In genomic region chr15:74152856-74153255, GRCm38 (mm10) we compare ENCODE assay signal across 15 mouse cellular contexts.
DNase-seq lines count a peak whose midpoint lies in the region; TF ChIP-seq lines count a peak whose summit lies in the region.
"Had no signal": no experiment of that assay in that cellular context is flagged by ENCODE, and none has a peak within 500 bp of the region (broad histone marks: within the 10 kb centered on the region; RNA-seq: fewer than 3 reads in every experiment).

No protein-coding gene starts in this region.

- H3K27ac ChIP-seq in kidney, adult 2 months (ENCODE audit: insufficient read depth, low read depth, low read length), result no peak overlapping the region
- H3K27ac ChIP-seq in MEL (ENCODE audit: control insufficient read depth, low read depth, low read length), result no peak overlapping the region
- H3K27ac ChIP-seq: embryonic facial prominence, embryonic 13.5 days; hindbrain, embryonic 13.5 days; kidney, embryonic 15.5 days; left cerebral cortex, adult 2 months; liver, embryonic 14.5 days had no signal

- no peaks in the 10 kb centered on the region for H3K36me3 ChIP-seq in kidney, adult 2 months (ENCODE audit: control insufficient read depth, insufficient read depth, low read length)
- no peaks in the 10 kb centered on the region for H3K36me3 ChIP-seq in MEL (ENCODE audit: control insufficient read depth in 1 of 2, insufficient read depth in 2 of 2, low read length in 2 of 2)
- H3K36me3 ChIP-seq: embryonic facial prominence, embryonic 13.5 days; hindbrain, embryonic 13.5 days; kidney, embryonic 15.5 days had no signal

- no peaks in the 10 kb centered on the region for H3K4me1 ChIP-seq in kidney, adult 2 months (ENCODE audit: control insufficient read depth, insufficient read depth, low read length)
- no peaks in the 10 kb centered on the region for H3K4me1 ChIP-seq in MEL (ENCODE audit: control insufficient read depth in 1 of 2, insufficient read depth in 2 of 2, low read length in 2 of 2)
- H3K4me1 ChIP-seq: embryonic facial prominence, embryonic 13.5 days had no signal

- intact Hi-C loops in gastrocnemius, postnatal 14 days (cut with DNase I; ENCODE audit: low total_unique reads), result no loop called here

- no peak for TF ChIP-seq CTCF in kidney, adult 2 months (conservative IDR thresholded peaks at IDR 0.05; ENCODE audit: insufficient read depth, insufficient read length, low read depth, low read length)
- no peak for TF ChIP-seq CTCF in MEL (IDR thresholded peaks at IDR 0.05 in 2 of 3, conservative IDR thresholded peaks at IDR 0.05 in 1 of 3; ENCODE audit: control insufficient read depth in 1 of 3, insufficient read depth in 1 of 3, low read depth in 2 of 3, low read length in 3 of 3, poor library complexity in 1 of 3, severe bottlenecking in 1 of 3)

- no peaks in the 10 kb centered on the region for H3K27me3 ChIP-seq in kidney, adult 2 months (replicated peaks; ENCODE audit: control insufficient read depth, insufficient read depth, low read length)
- H3K27me3 ChIP-seq in MEL (ENCODE audit: control insufficient read depth in 1 of 2, insufficient read depth in 2 of 2, low read length in 2 of 2), result no peaks in the 10 kb centered on the region
- H3K27me3 ChIP-seq: CH12.LX had no signal

- H3K79me2 ChIP-seq in MEL (ENCODE audit: control insufficient read depth, insufficient read depth, low read length, poor library complexity), result no peaks in the 10 kb centered on the region

- H3K9ac ChIP-seq in MEL (ENCODE audit: control insufficient read depth, low read depth, low read length, poor library complexity, severe bottlenecking), result no peak overlapping the region
- H3K9ac ChIP-seq: embryonic facial prominence, embryonic 13.5 days; hindbrain, embryonic 13.5 days; kidney, embryonic 15.5 days; liver, embryonic 14.5 days had no signal

- no peak for TF ChIP-seq EP300 in MEL (IDR thresholded peaks at IDR 0.05; ENCODE audit: low read depth in 1 of 2, low read length in 2 of 2)

- no peak for TF ChIP-seq POLR2A in kidney, adult 2 months (IDR thresholded peaks at IDR 0.05; ENCODE audit: low read depth, low read length)
- TF ChIP-seq POLR2A in MEL (IDR thresholded peaks at IDR 0.05; ENCODE audit: control insufficient read depth in 1 of 2, insufficient read depth in 1 of 2, low read depth in 1 of 2, low read length in 2 of 2, poor library complexity in 1 of 2), result no peak

- WGBS in kidney, adult 2 months, result 48% methylated on average over 3 of the region's 3 CpGs

- TF ChIP-seq RAD21 in MEL (IDR thresholded peaks at IDR 0.05; ENCODE audit: low read depth, low read length), result no peak

- H3K4me3 ChIP-seq in kidney, adult 2 months (ENCODE audit: insufficient read depth, low read depth, low read length), result no peak overlapping the region
- H3K4me3 ChIP-seq in MEL (ENCODE audit: control insufficient read depth in 1 of 2, insufficient read depth in 1 of 2, low read depth in 2 of 2, low read length in 2 of 2), result no peak overlapping the region
- H3K4me3 ChIP-seq: embryonic facial prominence, embryonic 13.5 days; hindbrain, embryonic 13.5 days; kidney, embryonic 15.5 days; left cerebral cortex, adult 2 months had no signal

- H3K9me3 ChIP-seq in MEL (replicated peaks; ENCODE audit: insufficient read depth, low read length), result no peaks in the 10 kb centered on the region
- H3K9me3 ChIP-seq: embryonic facial prominence, embryonic 13.5 days; hindbrain, embryonic 13.5 days had no signal

- peak; percentile 3 for DNase-seq in kidney, adult 9 months
- DNase-seq in kidney, adult 2 months, result no peak
- peak; percentile 13 for DNase-seq in MEL (ENCODE audit: low read depth, low spot score)
- DNase-seq in adrenal gland, postnatal 25 days, result peak; percentile 13
- DNase-seq in heart, postnatal 4 days, result peak; percentile 48
- DNase-seq in thymus, postnatal 14 days, result no peak
- DNase-seq in gastrocnemius, postnatal 14 days, result no peak
- no peak for DNase-seq in urinary bladder, postnatal 36 days (ENCODE audit: low spot score in 2 of 2)
- DNase-seq: gastrocnemius, postnatal 25 days had no signal

TF ChIP-seq in MEL, 35 proteins besides CTCF, POLR2A, EP300 and RAD21:
- no peak for TF ChIP-seq TBP (IDR thresholded peaks at IDR 0.05; ENCODE audit: low read depth, low read length)
- TF ChIP-seq KAT2A (conservative IDR thresholded peaks at IDR 0.05; ENCODE audit: low read depth, low read length), result no peak
- no peak for TF ChIP-seq GABPA (IDR thresholded peaks at IDR 0.05; ENCODE audit: low read depth, low read length)
- TF ChIP-seq ELF1 (IDR thresholded peaks at IDR 0.05; ENCODE audit: low read depth, low read length), result no peak
- TF ChIP-seq USF2 (IDR thresholded peaks at IDR 0.05; ENCODE audit: borderline replicate concordance in 1 of 2, insufficient read depth in 1 of 2, low read depth in 1 of 2, low read length in 2 of 2), result no peak
- no peak for TF ChIP-seq ZC3H11A (IDR thresholded peaks at IDR 0.05; ENCODE audit: low read depth, low read length)
TF ChIP-seq in MEL: peak in this region for 0.

Comparison
In these comparisons a context has a peak if more than half of its experiments do, and no peak if none do; other contexts are left out.
1. DNase-seq: peak in kidney, adult 9 months (single experiment), MEL (single experiment), adrenal gland, postnatal 25 days (single experiment) and heart, postnatal 4 days (single experiment); none in kidney, adult 2 months (single experiment), thymus, postnatal 14 days (single experiment), gastrocnemius, postnatal 14 days (single experiment) and urinary bladder, postnatal 36 days (0 of 2).